Mouse (Mus musculus) ES-Bruce4 (cell line): ENCODE results near the gene Sh2d2a.

Experiments used
- CTCF ChIP-seq: IDR thresholded peaks from one replicate; pipeline ENCODE4 v1.8.1; 2011; ENCODE audit warnings: low read depth, low read length
- POLR2A ChIP-seq: IDR thresholded peaks from one replicate; pipeline ENCODE4 v1.8.1; 2011; ENCODE audit warnings: low read length; ENCODE audit not compliant: insufficient read depth

- peak; percentile 87 for TF ChIP-seq CTCF
- TF ChIP-seq POLR2A = no peak
Observed at GRCm38 (mm10) chr3:87838622-87839021, 7.9 kb upstream of the Sh2d2a start.
